Mouse (Mus musculus): ENCODE results near the gene Ralgps1.

Gene Ralgps1

GRCm38 (mm10) chr2:33089356-33090032, 281.8 kb downstream of the Ralgps1 start:
- no peak for DNase-seq (ENCODE audit: inconsistent age in 2 of 2, low spot score in 1 of 2)

- no peak for DNase-seq (ENCODE audit: inconsistent age in 2 of 2, low spot score in 1 of 2)
Observed at GRCm38 (mm10) chr2:33086671-33087363, 284.5 kb downstream of the Ralgps1 start.

- DNase-seq (ENCODE audit: inconsistent age in 2 of 2, low spot score in 1 of 2) = no peak
Observed at GRCm38 (mm10) chr2:33086016-33086596, 285.2 kb downstream of the Ralgps1 start.

- DNase-seq (ENCODE audit: inconsistent age in 2 of 2, low spot score in 1 of 2) = peak; percentile 65 to 66
Observed at GRCm38 (mm10) chr2:33084221-33084620, 287.1 kb downstream of the Ralgps1 start.

All from adrenal gland, adult (tissue).